Mouse (Mus musculus): Measurements from ENCODE around the gene Mpv17l2. TPM values are rescaled to one million over a fixed set of nuclear protein-coding genes. Genes with fewer than 3 reads are reported as not detected.

The Mpv17l2 gene
- total RNA-seq, 2 experiments from 2014 or later, result 26.9 to 27.5 TPM

GRCm38 (mm10) chr8:70766571-70767440 is 6.1 kb upstream of the Mpv17l2 start:
- DNase-seq, result peak; percentile 80 to 85

- DNase-seq, result peak; percentile 62 to 66
These were observed 5.3 kb upstream of the Mpv17l2 start for GRCm38 (mm10) chr8:70765838-70766570.

- no peak for DNase-seq
These were observed 4.6 kb upstream of the Mpv17l2 start for GRCm38 (mm10) chr8:70765329-70765728.

- no peak for DNase-seq
These were observed 3.9 kb upstream of the Mpv17l2 start for GRCm38 (mm10) chr8:70764676-70765075.

- no peak for DNase-seq
These were observed 3.3 kb upstream of the Mpv17l2 start for GRCm38 (mm10) chr8:70764026-70764425.

- DNase-seq, result peak in 1 of 2 experiments; percentile 77
These were observed 2.6 kb upstream of the Mpv17l2 start for GRCm38 (mm10) chr8:70763354-70763753.

- no peak for DNase-seq
These were observed 1.4 kb upstream of the Mpv17l2 start for GRCm38 (mm10) chr8:70762118-70762517.

GRCm38 (mm10) chr8:70760350-70760749 is 396 bp downstream of the Mpv17l2 start:
- no peak for DNase-seq

GRCm38 (mm10) chr8:70758616-70759561 is 1.9 kb downstream of the Mpv17l2 start:
- no peak for DNase-seq

- no peak for DNase-seq
These were observed 2.5 kb downstream of the Mpv17l2 start for GRCm38 (mm10) chr8:70758308-70758615.

- peak in 1 of 2 experiments; percentile 6 for DNase-seq
These were observed 3.0 kb downstream of the Mpv17l2 start for GRCm38 (mm10) chr8:70757523-70758307.

- DNase-seq, result peak in 1 of 2 experiments; percentile 4
These were observed 4.2 kb downstream of the Mpv17l2 start for GRCm38 (mm10) chr8:70756476-70757040.

GRCm38 (mm10) chr8:70755661-70756475 is 4.9 kb downstream of the Mpv17l2 start:
- DNase-seq, result peak; percentile 9 to 13

- peak in 1 of 2 experiments; percentile 13 for DNase-seq
These were observed 5.7 kb downstream of the Mpv17l2 start for GRCm38 (mm10) chr8:70754871-70755660.

GRCm38 (mm10) chr8:70754043-70754870 is 6.5 kb downstream of the Mpv17l2 start, which contains the start of gene Rab3a:
Gene Rab3a (plus strand): TSS chr8:70754679.
- DNase-seq, result peak; percentile 97 to 99

- peak; percentile 95 to 97 for DNase-seq
These were observed 7.6 kb downstream of the Mpv17l2 start for GRCm38 (mm10) chr8:70753151-70753550.

- DNase-seq, result peak; percentile 91 to 94
These were observed 8.6 kb downstream of the Mpv17l2 start for GRCm38 (mm10) chr8:70752000-70752764.

All from heart, adult 18-20 months (tissue).